Mouse (Mus musculus) erythroblast, embryonic 14.5 days (primary cell): ENCODE data around the gene Prkag1. TPM values are rescaled to one million over a fixed set of nuclear protein-coding genes. Genes with fewer than 3 reads are reported as not detected.

ENCODE experiments used
- H3K27me3 ChIP-seq: 2 replicates; pipeline ENCODE4 v1.6.1; 2012; ENCODE audit warnings: inconsistent platforms; ENCODE audit not compliant: control insufficient read depth
- H3K36me3 ChIP-seq: 2 replicates; pipeline ENCODE4 v1.6.1; 2012; ENCODE audit warnings: mild to moderate bottlenecking, inconsistent platforms; ENCODE audit not compliant: control insufficient read depth
- H3K4me1 ChIP-seq: 2 replicates; pipeline ENCODE4 v1.6.1; 2012; ENCODE audit warnings: inconsistent platforms; ENCODE audit not compliant: control insufficient read depth
- H3K4me3 ChIP-seq: replicated peaks from 2 replicates; pipeline ENCODE3; 2012; ENCODE audit warnings: moderate library complexity, mild to moderate bottlenecking, inconsistent platforms
- H3K9me3 ChIP-seq: 2 replicates; pipeline ENCODE4 v1.6.1; 2012; ENCODE audit warnings: low read length, inconsistent platforms, mixed read lengths; ENCODE audit not compliant: control insufficient read depth
- GATA1 ChIP-seq: IDR thresholded peaks from 2 replicates; pipeline ENCODE4 v1.6.1; 2012; ENCODE audit warnings: low read length, inconsistent platforms, mixed read lengths
- TAL1 ChIP-seq: IDR thresholded peaks from 3 replicates; pipeline ENCODE4 v1.6.1; 2012; ENCODE audit warnings: low read length, inconsistent platforms, mixed read lengths
- polyA plus RNA-seq: library from polyadenylated mRNA; stranded (reverse); fragments of >175 nt; gene quantifications from 2 replicates; pipeline ENCODE4 v1.2.3, GENCODE M21; 2012

Prkag1 gene
- polyA plus RNA-seq, 1 experiment, result 54.6 TPM

GRCm38 (mm10) chr15:98843595-98844223, 12.4 kb upstream of the Prkag1 start:
- Histone ChIP-seq H3K4me3 (no peak overlapping the region), H3K27me3 (no peaks in the 10 kb centered on the region), H3K36me3 (peaks cover 100% of the 10 kb centered on the region), H3K9me3 (no peaks in the 10 kb centered on the region; the same call in 1 of the 2 replicates), H3K4me1 (peaks cover 36% of the 10 kb centered on the region)
- TF ChIP-seq GATA1, result no peak
- no peak for TF ChIP-seq TAL1

GRCm38 (mm10) chr15:98839671-98840585, 8.6 kb upstream of the Prkag1 start:
- H3K4me3 ChIP-seq, result no peak overlapping the region
- H3K4me1 ChIP-seq, result peaks cover 70% of the 10 kb centered on the region
- no peaks in the 10 kb centered on the region; the same call in 1 of the 2 replicates for H3K9me3 ChIP-seq
- no peaks in the 10 kb centered on the region for H3K27me3 ChIP-seq
- H3K36me3 ChIP-seq, result peaks cover 100% of the 10 kb centered on the region
- TF ChIP-seq TAL1 (no peak), GATA1 (no peak)

- H3K27me3 ChIP-seq, result no peaks in the 10 kb centered on the region
- H3K36me3 ChIP-seq, result peaks cover 100% of the 10 kb centered on the region
- H3K4me3 ChIP-seq, result no peak overlapping the region
- peaks cover 69% of the 10 kb centered on the region for H3K4me1 ChIP-seq
- peaks cover 4% of the 10 kb centered on the region for H3K9me3 ChIP-seq
- no peak for TF ChIP-seq TAL1
- no peak for TF ChIP-seq GATA1
Measured at GRCm38 (mm10) chr15:98839161-98839560, 7.8 kb upstream of the Prkag1 start.

- H3K9me3 ChIP-seq, result peaks cover 5% of the 10 kb centered on the region
- TF ChIP-seq TAL1 (no peak), GATA1 (no peak)
- H3K4me1 ChIP-seq, result peaks cover 78% of the 10 kb centered on the region
- peak overlapping the region; percentile 58 for H3K4me3 ChIP-seq
- H3K27me3 ChIP-seq, result no peaks in the 10 kb centered on the region
- H3K36me3 ChIP-seq, result peaks cover 98% of the 10 kb centered on the region
Measured at GRCm38 (mm10) chr15:98837743-98838103, 6.4 kb upstream of the Prkag1 start.

GRCm38 (mm10) chr15:98837006-98837742, 5.9 kb upstream of the Prkag1 start:
- Histone ChIP-seq H3K27me3 (no peaks in the 10 kb centered on the region), H3K9me3 (peaks cover 5% of the 10 kb centered on the region), H3K4me1 (peaks cover 82% of the 10 kb centered on the region), H3K4me3 (peak overlapping the region; percentile 58), H3K36me3 (peaks cover 95% of the 10 kb centered on the region)
- peak; percentile 80 for TF ChIP-seq TAL1
- 0 out of 2 replicates have a peak, but pooled peaks have one; percentile 23 for TF ChIP-seq GATA1

- H3K27me3 ChIP-seq, result no peaks in the 10 kb centered on the region
- peaks cover 76% of the 10 kb centered on the region for H3K36me3 ChIP-seq
- peaks cover 89% of the 10 kb centered on the region for H3K4me1 ChIP-seq
- H3K9me3 ChIP-seq, result peaks cover 5% of the 10 kb centered on the region
- TF ChIP-seq TAL1 (no peak), GATA1 (no peak)
- H3K4me3 ChIP-seq, result no peak overlapping the region
Measured at GRCm38 (mm10) chr15:98835291-98835690, 4.0 kb upstream of the Prkag1 start.

GRCm38 (mm10) chr15:98834059-98834458, 2.7 kb upstream of the Prkag1 start:
- Histone ChIP-seq H3K36me3 (peaks cover 76% of the 10 kb centered on the region), H3K4me3 (no peak overlapping the region), H3K9me3 (peaks cover 5% of the 10 kb centered on the region; the same call in 1 of the 2 replicates), H3K4me1 (peaks cover 88% of the 10 kb centered on the region), H3K27me3 (no peaks in the 10 kb centered on the region)
- TF ChIP-seq GATA1 (no peak), TAL1 (no peak)

- no peaks in the 10 kb centered on the region for H3K27me3 ChIP-seq
- peaks cover 76% of the 10 kb centered on the region for H3K36me3 ChIP-seq
- TF ChIP-seq GATA1, result no peak
- TF ChIP-seq TAL1, result no peak
- peaks cover 88% of the 10 kb centered on the region for H3K4me1 ChIP-seq
- no peak overlapping the region for H3K4me3 ChIP-seq
- peaks cover 5% of the 10 kb centered on the region; the same call in 1 of the 2 replicates for H3K9me3 ChIP-seq
Measured at GRCm38 (mm10) chr15:98833281-98833680, 2.0 kb upstream of the Prkag1 start.
